Mouse (Mus musculus) hindbrain, embryonic 15.5 days (tissue): Measurements from ENCODE around the gene Il22ra1. TPM values are rescaled to one million over a fixed set of nuclear protein-coding genes. Genes with fewer than 3 reads are reported as not detected.

Experiments used
- ATAC-seq: fragments of 200-750 bp; cut with Nextera tagmentation; 2 replicates; pipeline ENCODE4 v1.8.0; 2017; ENCODE audit warnings: low read depth, moderate number of reproducible peaks, moderate TSS enrichment; ENCODE audit not compliant: low FRiP score
- H3K27ac ChIP-seq: fragments of 300-500 bp; sonication (generic); replicated peaks from 2 replicates; pipeline ENCODE4 v1.5.1; 2015; ENCODE audit warnings: mild to moderate bottlenecking, inconsistent platforms
- H3K27me3 ChIP-seq: fragments of 300-500 bp; sonication (generic); 2 replicates; pipeline ENCODE4 v1.6.1; 2015; ENCODE audit warnings: control low read depth, inconsistent platforms
- H3K36me3 ChIP-seq: fragments of 300-500 bp; sonication (generic); 2 replicates; pipeline ENCODE4 v1.6.1; 2015; ENCODE audit warnings: control low read depth, inconsistent platforms
- H3K4me1 ChIP-seq: fragments of 300-500 bp; sonication (generic); replicated peaks from 2 replicates; pipeline ENCODE4 v1.6.1; 2015; ENCODE audit warnings: control low read depth, inconsistent platforms
- H3K4me2 ChIP-seq: fragments of 300-500 bp; sonication (generic); 2 replicates; pipeline ENCODE4 v1.6.1; 2015; ENCODE audit warnings: moderate library complexity, mild to moderate bottlenecking, inconsistent platforms
- H3K4me3 ChIP-seq: fragments of 300-500 bp; sonication (generic); 2 replicates; pipeline ENCODE4 v1.5.1; 2015; ENCODE audit warnings: mild to moderate bottlenecking, inconsistent platforms
- H3K9ac ChIP-seq: fragments of 300-500 bp; sonication (generic); 2 replicates; pipeline ENCODE4 v1.6.1; 2015; ENCODE audit warnings: inconsistent platforms
- H3K9me3 ChIP-seq: fragments of 300-500 bp; sonication (generic); 2 replicates; pipeline ENCODE4 v1.6.1; 2016; ENCODE audit warnings: control low read depth, inconsistent platforms
- WGBS: fragments of 180-500 bp; shearing (Covaris S2); methylation state at CpG from one replicate; pipeline ENCODE4 v1.1.7; 2015; 5-methylcytosine and 5-hydroxymethylcytosine counted together
- polyA plus RNA-seq: library from polyadenylated mRNA; unstranded; fragments of >200 nt; fragmentation: Nextera tagmentation; extraction: Ambion mirVana; gene quantifications from 2 replicates; pipeline ENCODE4 v1.2.1, GENCODE M21; 2015

Gene Il22ra1
- polyA plus RNA-seq, 1 experiment from 2014 or later: not detected

- H3K4me1 ChIP-seq: no peaks in the 10 kb centered on the region
- H3K9me3 ChIP-seq: no peaks in the 10 kb centered on the region
- H3K36me3 ChIP-seq: no peaks in the 10 kb centered on the region
- no peak overlapping the region for H3K9ac ChIP-seq
- no peak for ATAC-seq
- no peaks in the 10 kb centered on the region for H3K27me3 ChIP-seq
- no peak overlapping the region for H3K4me2 ChIP-seq
- H3K4me3 ChIP-seq: no peak overlapping the region
- no peak overlapping the region for H3K27ac ChIP-seq
- 68% methylated on average over 7 of the region's 7 CpGs for whole genome bisulfite sequencing
These were observed 11.2 kb downstream of the Il22ra1 start for GRCm38 (mm10) chr4:135739148-135739547.

DNA sequence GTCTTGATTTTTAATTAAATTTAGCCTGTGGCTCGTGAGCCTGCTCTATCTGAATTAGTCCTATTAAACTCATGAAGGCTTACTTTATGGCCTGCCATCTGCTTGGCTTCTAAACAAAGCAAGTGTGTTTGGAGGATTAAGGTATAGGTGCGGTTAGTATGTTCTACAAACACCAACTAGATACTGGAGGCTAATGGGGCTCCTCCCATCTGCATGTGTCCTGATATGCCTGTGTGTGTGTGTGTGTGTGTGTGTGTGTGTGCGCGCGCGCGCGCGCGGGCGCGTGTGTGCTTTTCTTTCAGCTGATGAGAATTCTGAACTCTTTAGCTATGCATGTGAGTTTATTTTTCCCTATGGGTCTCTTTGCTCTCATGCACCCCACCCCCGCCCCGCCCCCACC, 11.7 kb downstream of the Il22ra1 start:
- no peak overlapping the region for H3K27ac ChIP-seq
- no peak overlapping the region for H3K4me3 ChIP-seq
- H3K4me2 ChIP-seq: no peak overlapping the region
- 93% methylated on average over 14 of the region's 14 CpGs for WGBS
- no peaks in the 10 kb centered on the region for H3K27me3 ChIP-seq
- H3K36me3 ChIP-seq: no peaks in the 10 kb centered on the region
- ATAC-seq: no peak
- no peak overlapping the region for H3K9ac ChIP-seq
- no peaks in the 10 kb centered on the region for H3K9me3 ChIP-seq
- no peaks in the 10 kb centered on the region for H3K4me1 ChIP-seq

DNA sequence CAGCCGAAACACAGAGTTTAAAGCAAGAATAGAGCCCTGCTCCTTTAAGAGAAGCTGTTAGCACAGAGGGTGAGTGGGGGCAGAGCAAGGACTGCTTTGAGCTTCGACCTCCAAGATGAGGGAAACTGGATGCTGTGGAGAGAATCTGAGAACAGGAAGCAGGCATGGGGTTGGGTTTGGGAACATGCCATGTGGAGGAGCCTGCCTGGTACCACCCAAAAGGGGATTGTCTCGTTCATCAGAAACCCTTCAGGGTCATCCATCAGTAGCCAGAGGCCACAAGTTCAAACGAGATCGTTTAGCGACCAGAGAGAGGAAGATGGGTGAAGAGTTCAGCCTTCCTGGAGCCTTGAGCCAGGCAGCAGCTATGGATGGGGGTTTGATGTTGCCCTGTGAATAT, 15.5 kb downstream of the Il22ra1 start:
- H3K4me1 ChIP-seq: no peaks in the 10 kb centered on the region
- WGBS: 54% methylated on average over 6 of the region's 6 CpGs
- no peak overlapping the region for H3K4me2 ChIP-seq
- H3K36me3 ChIP-seq: no peaks in the 10 kb centered on the region
- H3K27ac ChIP-seq: no peak overlapping the region
- H3K27me3 ChIP-seq: no peaks in the 10 kb centered on the region
- H3K4me3 ChIP-seq: no peak overlapping the region
- no peak overlapping the region for H3K9ac ChIP-seq
- H3K9me3 ChIP-seq: no peaks in the 10 kb centered on the region
- no peak for ATAC-seq

DNA sequence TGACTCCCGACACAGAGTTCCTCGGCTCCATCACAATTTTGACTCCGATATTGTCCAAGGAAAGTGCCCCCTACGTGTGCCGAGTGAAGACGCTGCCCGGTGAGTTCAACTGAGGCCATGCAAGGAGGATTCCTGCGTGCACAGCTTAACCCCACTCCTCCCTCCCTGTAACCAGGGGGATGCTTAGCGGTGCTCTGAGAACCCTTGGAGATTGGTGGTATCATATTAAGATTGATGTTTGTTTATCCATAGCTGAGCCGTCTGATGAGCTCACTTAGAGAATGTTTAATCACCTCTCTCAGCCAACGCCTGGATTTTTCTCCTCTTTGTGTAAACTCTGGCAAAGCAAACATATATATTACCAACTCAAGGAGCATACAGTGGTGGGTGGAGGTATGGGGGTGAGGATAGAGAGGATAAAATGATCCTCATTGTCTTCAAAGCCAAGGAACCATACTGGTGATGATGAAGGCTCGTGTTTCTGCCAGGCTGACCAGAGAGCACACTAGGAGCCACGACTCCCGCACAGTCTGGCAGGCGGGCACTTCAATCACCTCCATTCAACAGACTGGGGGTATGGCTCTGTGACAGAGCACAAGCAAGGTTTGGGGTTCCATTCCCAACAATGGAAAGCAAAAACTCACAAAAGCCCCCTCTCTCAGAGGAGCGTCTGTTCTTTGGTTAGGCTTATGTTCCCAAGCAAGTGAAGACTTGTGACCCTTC, 16.9 kb downstream of the Il22ra1 start:
- no peaks in the 10 kb centered on the region for H3K36me3 ChIP-seq
- no peak overlapping the region for H3K9ac ChIP-seq
- H3K4me1 ChIP-seq: no peaks in the 10 kb centered on the region
- no peak overlapping the region for H3K4me2 ChIP-seq
- no peaks in the 10 kb centered on the region for H3K27me3 ChIP-seq
- H3K4me3 ChIP-seq: no peak overlapping the region
- no peak overlapping the region for H3K27ac ChIP-seq
- ATAC-seq: no peak
- 61% methylated on average over 16 of the region's 16 CpGs for WGBS
- H3K9me3 ChIP-seq: no peaks in the 10 kb centered on the region

DNA sequence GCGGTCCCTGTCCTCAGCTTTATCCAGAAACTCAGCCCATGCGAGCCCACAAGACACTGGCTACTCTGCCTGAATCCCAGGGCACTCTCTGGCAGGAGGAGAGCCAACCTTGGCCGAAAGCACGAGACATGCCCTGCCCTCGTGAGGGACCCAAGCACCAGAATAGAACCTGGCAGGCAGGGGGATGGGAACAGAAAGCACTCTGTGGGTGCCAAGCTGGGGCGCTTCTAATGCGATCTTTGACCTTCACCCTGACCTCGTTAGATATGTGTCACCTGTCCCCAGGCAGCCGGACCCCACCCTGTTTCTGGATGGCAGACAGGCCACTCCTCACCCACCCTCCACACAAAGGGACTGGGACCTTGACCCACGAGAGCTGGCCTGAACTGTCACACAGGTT, 17.6 kb downstream of the Il22ra1 start:
- Histone ChIP-seq H3K9ac (no peak overlapping the region), H3K27me3 (no peaks in the 10 kb centered on the region), H3K4me2 (no peak overlapping the region), H3K4me1 (no peaks in the 10 kb centered on the region), H3K4me3 (no peak overlapping the region), H3K9me3 (no peaks in the 10 kb centered on the region), H3K36me3 (no peaks in the 10 kb centered on the region), H3K27ac (no peak overlapping the region)
- 81% methylated on average over 10 of the region's 10 CpGs for WGBS
- no peak for ATAC-seq

DNA sequence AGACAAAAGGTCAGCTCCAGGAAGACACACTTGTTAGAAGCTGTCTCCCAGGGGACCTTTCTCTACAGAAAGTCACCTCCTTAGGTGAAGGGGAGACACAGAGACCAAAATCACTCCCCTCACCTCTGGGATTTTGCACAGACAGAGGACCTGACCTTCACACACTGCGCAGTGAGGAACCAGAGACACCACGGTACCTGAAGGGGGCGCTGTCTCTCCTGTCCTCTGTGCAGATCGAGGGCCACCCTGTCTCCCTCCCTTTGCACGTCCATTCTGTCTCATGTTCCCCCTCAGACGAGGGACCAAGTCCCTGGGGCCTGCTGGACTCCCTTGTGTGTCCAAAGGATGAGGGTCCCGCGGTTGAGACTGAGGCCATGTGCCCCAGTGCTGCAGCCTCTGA, 22.9 kb downstream of the Il22ra1 start:
- ATAC-seq: no peak
- Histone ChIP-seq H3K4me3 (no peak overlapping the region), H3K9ac (no peak overlapping the region), H3K36me3 (no peaks in the 10 kb centered on the region), H3K4me2 (no peak overlapping the region), H3K4me1 (no peaks in the 10 kb centered on the region), H3K27me3 (no peaks in the 10 kb centered on the region), H3K9me3 (0 out of 2 replicates have a peak, but pooled peaks cover 7% of the 10 kb centered on the region), H3K27ac (no peak overlapping the region)
- WGBS: 74% methylated on average over 8 of the region's 8 CpGs

DNA sequence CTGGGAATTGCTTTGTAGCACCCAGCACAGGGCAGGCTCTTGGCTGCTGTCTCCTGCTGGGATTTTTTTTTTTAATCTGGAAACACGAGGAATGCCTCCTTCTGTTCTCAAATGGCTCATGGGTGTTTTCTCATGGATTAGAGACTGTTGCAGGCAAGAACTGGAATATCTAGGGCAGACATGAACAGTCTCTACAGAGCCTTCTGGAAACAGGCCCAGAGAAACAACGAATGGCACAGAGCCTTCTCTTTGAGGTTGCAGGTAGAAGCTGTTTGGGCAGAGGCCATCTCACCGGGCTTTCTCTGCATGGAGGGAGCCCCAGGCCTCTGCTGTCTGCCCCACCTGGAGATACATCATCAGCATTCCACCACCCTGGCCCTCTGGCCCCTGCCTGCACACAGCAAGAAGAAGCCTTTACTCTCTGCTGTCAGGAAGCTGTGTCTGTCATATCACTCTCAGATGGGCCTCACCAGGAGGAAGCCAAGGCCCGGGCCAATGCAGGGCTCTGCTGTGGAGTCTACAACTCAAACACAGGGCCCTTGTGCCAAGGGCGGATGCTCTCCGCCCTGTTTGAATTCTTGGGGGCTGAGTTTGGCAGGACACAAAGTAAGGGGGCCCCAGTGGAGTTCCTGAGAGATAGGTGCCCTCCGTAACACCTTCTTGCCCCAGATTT, 24.3 kb downstream of the Il22ra1 start:
- 0 out of 2 replicates have a peak, but pooled peaks cover 7% of the 10 kb centered on the region for H3K9me3 ChIP-seq
- no peak overlapping the region for H3K9ac ChIP-seq
- ATAC-seq: no peak
- no peak overlapping the region for H3K4me3 ChIP-seq
- H3K36me3 ChIP-seq: no peaks in the 10 kb centered on the region
- no peak overlapping the region for H3K4me2 ChIP-seq
- no peak overlapping the region for H3K27ac ChIP-seq
- H3K27me3 ChIP-seq: no peaks in the 10 kb centered on the region
- H3K4me1 ChIP-seq: no peaks in the 10 kb centered on the region
- WGBS: 86% methylated on average over 7 of the region's 7 CpGs

GRCm38 (mm10) chr4:135752779-135753164, 24.8 kb downstream of the Il22ra1 start:
- Histone ChIP-seq H3K4me2 (no peak overlapping the region), H3K27ac (no peak overlapping the region), H3K9ac (no peak overlapping the region), H3K4me1 (no peaks in the 10 kb centered on the region), H3K36me3 (no peaks in the 10 kb centered on the region), H3K27me3 (no peaks in the 10 kb centered on the region), H3K4me3 (no peak overlapping the region), H3K9me3 (0 out of 2 replicates have a peak, but pooled peaks cover 7% of the 10 kb centered on the region)
- 91% methylated on average over 8 of the region's 8 CpGs for whole genome bisulfite sequencing
- no peak for ATAC-seq

- no peaks in the 10 kb centered on the region for H3K27me3 ChIP-seq
- no peak overlapping the region for H3K4me3 ChIP-seq
- no peak overlapping the region for H3K4me2 ChIP-seq
- no peak overlapping the region for H3K9ac ChIP-seq
- H3K4me1 ChIP-seq: peaks cover 5% of the 10 kb centered on the region
- 36% methylated on average over 4 of the region's 4 CpGs for WGBS
- H3K36me3 ChIP-seq: no peaks in the 10 kb centered on the region
- no peak for ATAC-seq
- H3K27ac ChIP-seq: no peak overlapping the region
- 0 out of 2 replicates have a peak, but pooled peaks cover 7% of the 10 kb centered on the region for H3K9me3 ChIP-seq
These were observed 30.4 kb downstream of the Il22ra1 start for GRCm38 (mm10) chr4:135758331-135758730.

DNA sequence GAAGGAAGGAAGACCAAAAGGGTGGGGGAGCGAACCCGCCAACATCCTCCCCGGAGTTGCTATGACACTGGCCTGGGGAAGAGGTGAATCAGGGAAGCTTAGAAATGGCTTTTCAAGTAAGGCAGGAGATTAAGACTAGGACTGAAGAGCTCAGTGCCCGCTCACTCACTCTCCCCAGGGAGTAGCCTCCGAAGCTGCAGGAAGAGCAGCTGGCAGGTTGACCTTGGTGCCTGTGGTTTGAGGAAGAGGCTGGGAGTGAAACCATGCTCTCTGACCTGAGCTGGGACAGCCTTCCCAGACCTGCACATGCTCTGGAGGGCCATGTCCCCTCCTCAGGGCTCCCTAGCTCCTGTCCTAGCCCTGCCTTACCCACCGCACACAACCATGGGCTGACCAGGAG, 30.9 kb downstream of the Il22ra1 start:
- 0 out of 2 replicates have a peak, but pooled peaks cover 7% of the 10 kb centered on the region for H3K9me3 ChIP-seq
- H3K36me3 ChIP-seq: no peaks in the 10 kb centered on the region
- H3K9ac ChIP-seq: no peak overlapping the region
- H3K27me3 ChIP-seq: no peaks in the 10 kb centered on the region
- H3K4me2 ChIP-seq: no peak overlapping the region
- ATAC-seq: no peak
- H3K4me3 ChIP-seq: no peak overlapping the region
- H3K4me1 ChIP-seq: peaks cover 5% of the 10 kb centered on the region
- 40% methylated on average over 6 of the region's 6 CpGs for WGBS
- no peak overlapping the region for H3K27ac ChIP-seq

- H3K9ac ChIP-seq: no peak within 1 kb of the TSS
- H3K4me2 ChIP-seq: no peak within 1 kb of the TSS
- WGBS: 64% methylated on average over 10 of the region's 10 CpGs
- no peaks in the 10 kb centered on the region for H3K36me3 ChIP-seq
- no peak for ATAC-seq
- H3K4me3 ChIP-seq: no peak within 1 kb of the TSS
- 0 out of 2 replicates have a peak, but pooled peaks cover 4% of the 10 kb centered on the region for H3K9me3 ChIP-seq
- H3K4me1 ChIP-seq: peaks cover 5% of the 10 kb centered on the region
- H3K27me3 ChIP-seq: no peaks in the 10 kb centered on the region
- no peak within 1 kb of the TSS for H3K27ac ChIP-seq
These were observed 31.5 kb downstream of the Il22ra1 start, which contains the start of gene Myom3 for GRCm38 (mm10) chr4:135759356-135759976. Gene Myom3, plus strand, starts transcription at chr4:135759715.

GRCm38 (mm10) chr4:135761048-135761447, 33.1 kb downstream of the Il22ra1 start:
- H3K4me2 ChIP-seq: no peak overlapping the region
- no peak overlapping the region for H3K27ac ChIP-seq
- 75% methylated on average over 8 of the region's 8 CpGs for WGBS
- H3K9ac ChIP-seq: no peak overlapping the region
- H3K9me3 ChIP-seq: no peaks in the 10 kb centered on the region
- no peaks in the 10 kb centered on the region for H3K27me3 ChIP-seq
- peaks cover 5% of the 10 kb centered on the region for H3K4me1 ChIP-seq
- ATAC-seq: no peak
- no peaks in the 10 kb centered on the region for H3K36me3 ChIP-seq
- H3K4me3 ChIP-seq: no peak overlapping the region
